Mouse (Mus musculus): Measurements from ENCODE around the gene Olfr796. TPM values are rescaled to one million over a fixed set of nuclear protein-coding genes. Genes with fewer than 3 reads are reported as not detected.

Olfr796 gene
- total RNA-seq (2012; rRNA removed) (not detected in 2 replicates), polyA plus RNA-seq (2012; ENCODE audit: insufficient read depth in 1 of 2, insufficient read length in 2 of 2, low read depth in 1 of 2, low replicate concordance in 2 of 2, missing spikeins in 1 of 2) (not detected)

DNA sequence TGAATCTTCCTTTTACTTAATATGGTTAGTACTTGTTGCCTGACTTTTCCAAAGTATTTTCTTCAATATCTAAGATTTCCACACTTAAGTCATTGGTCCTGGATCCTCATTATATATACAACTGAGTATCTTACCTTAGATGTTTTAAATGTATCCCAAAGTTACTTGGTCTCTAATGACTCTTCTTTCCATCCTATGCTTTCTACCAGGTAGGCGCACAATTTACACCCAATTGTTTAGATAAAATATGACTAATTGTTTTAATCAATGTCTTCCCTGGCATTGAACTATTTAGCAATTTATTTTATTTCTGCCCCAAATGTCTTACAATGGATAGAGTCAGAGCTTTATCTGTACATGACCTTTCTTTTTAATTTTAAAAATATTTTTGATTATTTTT lies at the start of gene Olfr796:
Olfr796 (minus strand) TSS at position 101 of the 400 bp plus-strand sequence.
- no peak for DNase-seq (ENCODE audit: low read depth, low spot score)
- H3K9me3 ChIP-seq (replicated peaks; ENCODE audit: insufficient read depth, low read length): no peaks in the 10 kb centered on the region

DNA sequence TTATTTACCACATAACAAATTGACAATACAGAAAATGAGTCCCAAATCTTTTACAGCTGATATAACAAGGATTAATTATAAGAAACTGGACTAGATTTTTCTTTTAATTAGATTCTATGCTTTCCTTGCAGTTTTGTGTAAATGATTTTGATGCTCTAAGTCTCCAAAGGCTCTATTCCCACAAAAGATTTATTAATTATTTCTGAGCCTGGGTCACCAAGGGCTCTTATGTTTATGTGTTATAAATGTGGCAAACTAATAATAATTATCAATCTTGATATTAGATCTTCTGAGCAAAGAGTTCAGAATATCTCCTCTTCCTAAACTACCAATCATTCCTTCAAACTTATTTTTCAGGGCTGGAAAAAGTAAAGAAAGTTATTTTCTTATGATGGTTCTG lies 45.0 kb upstream of the Olfr796 start, which contains the start of gene Olfr800:
Olfr800 (plus strand) TSS at position 301 of the 400 bp plus-strand sequence.
- Histone ChIP-seq H3K9ac (ENCODE audit: control insufficient read depth, low read depth, low read length, poor library complexity, severe bottlenecking) (no peak within 1 kb of the TSS), H3K36me3 (ENCODE audit: control insufficient read depth in 1 of 2, insufficient read depth in 2 of 2, low read length in 2 of 2) (no peaks in the 10 kb centered on the region), H3K79me2 (ENCODE audit: control insufficient read depth, insufficient read depth, low read length, poor library complexity) (no peaks in the 10 kb centered on the region), H3K27me3 (ENCODE audit: control insufficient read depth in 1 of 2, insufficient read depth in 2 of 2, low read length in 2 of 2) (no peaks in the 10 kb centered on the region), H3K4me1 (ENCODE audit: control insufficient read depth in 1 of 2, insufficient read depth in 2 of 2, low read length in 2 of 2) (no peaks in the 10 kb centered on the region), H3K4me3 (ENCODE audit: control insufficient read depth in 1 of 2, insufficient read depth in 1 of 2, low read depth in 2 of 2, low read length in 2 of 2) (no peak within 1 kb of the TSS), H3K27ac (ENCODE audit: control insufficient read depth, low read depth, low read length) (no peak within 1 kb of the TSS), H3K9me3 (replicated peaks; ENCODE audit: insufficient read depth, low read length) (no peaks in the 10 kb centered on the region)
- no peak for DNase-seq (ENCODE audit: low read depth, low spot score)
- TF ChIP-seq TAL1 (IDR thresholded peaks at IDR 0.05; ENCODE audit: low read length) (no peak), ZC3H11A (IDR thresholded peaks at IDR 0.05; ENCODE audit: low read depth, low read length) (no peak), POLR2A (IDR thresholded peaks at IDR 0.05; ENCODE audit: control insufficient read depth in 1 of 2, insufficient read depth in 1 of 2, low read depth in 1 of 2, low read length in 2 of 2, poor library complexity in 1 of 2) (no peak), E2F4 (IDR thresholded peaks at IDR 0.05; ENCODE audit: borderline replicate concordance, low read depth, low read length) (no peak), RAD21 (IDR thresholded peaks at IDR 0.05; ENCODE audit: low read depth, low read length) (no peak)

More for the DNA sequence above, at the start of gene Olfr796:
- TF ChIP-seq POLR2A (IDR thresholded peaks at IDR 0.05; ENCODE audit: control insufficient read depth in 1 of 2, insufficient read depth in 1 of 2, low read depth in 1 of 2, low read length in 2 of 2, poor library complexity in 1 of 2): no peak
- no peak for TF ChIP-seq GABPA (IDR thresholded peaks at IDR 0.05; ENCODE audit: low read depth, low read length)
- TF ChIP-seq ETS1 (IDR thresholded peaks at IDR 0.05; ENCODE audit: low read depth, low read length): no peak
- TF ChIP-seq MAX (IDR thresholded peaks at IDR 0.05; ENCODE audit: low read length): no peak
- TF ChIP-seq GATA1 (IDR thresholded peaks at IDR 0.05; ENCODE audit: low read depth, low read length): no peak
- TF ChIP-seq POLR2AphosphoS5 (IDR thresholded peaks at IDR 0.05; ENCODE audit: borderline replicate concordance, low read depth, low read length): no peak
- no peak for TF ChIP-seq TBP (IDR thresholded peaks at IDR 0.05; ENCODE audit: low read depth, low read length)
- no peak for TF ChIP-seq TAL1 (IDR thresholded peaks at IDR 0.05; ENCODE audit: low read length)
- no peak for TF ChIP-seq CHD2 (IDR thresholded peaks at IDR 0.05; ENCODE audit: low read length)
- TF ChIP-seq RAD21 (IDR thresholded peaks at IDR 0.05; ENCODE audit: low read depth, low read length): no peak
- no peak for TF ChIP-seq NELFE (IDR thresholded peaks at IDR 0.05; ENCODE audit: low read depth, low read length)
- no peak for TF ChIP-seq RCOR1 (IDR thresholded peaks at IDR 0.05; ENCODE audit: low read depth, low read length)
- no peak for TF ChIP-seq SIN3A (IDR thresholded peaks at IDR 0.05; ENCODE audit: low read length)
- TF ChIP-seq EP300 (IDR thresholded peaks at IDR 0.05; ENCODE audit: low read depth in 1 of 2, low read length in 2 of 2): no peak
- no peak for TF ChIP-seq NRF1 (IDR thresholded peaks at IDR 0.05; ENCODE audit: insufficient read depth, low read depth, low read length, poor library complexity, severe bottlenecking)
- Histone ChIP-seq H3K36me3 (ENCODE audit: control insufficient read depth in 1 of 2, insufficient read depth in 2 of 2, low read length in 2 of 2) (no peaks in the 10 kb centered on the region), H3K27me3 (ENCODE audit: control insufficient read depth in 1 of 2, insufficient read depth in 2 of 2, low read length in 2 of 2) (no peaks in the 10 kb centered on the region), H3K4me1 (ENCODE audit: control insufficient read depth in 1 of 2, insufficient read depth in 2 of 2, low read length in 2 of 2) (no peaks in the 10 kb centered on the region), H3K4me3 (ENCODE audit: control insufficient read depth in 1 of 2, insufficient read depth in 1 of 2, low read depth in 2 of 2, low read length in 2 of 2) (no peak within 1 kb of the TSS), H3K9ac (ENCODE audit: control insufficient read depth, low read depth, low read length, poor library complexity, severe bottlenecking) (no peak within 1 kb of the TSS), H3K79me2 (ENCODE audit: control insufficient read depth, insufficient read depth, low read length, poor library complexity) (no peaks in the 10 kb centered on the region), H3K27ac (ENCODE audit: control insufficient read depth, low read depth, low read length) (no peak within 1 kb of the TSS)

Data from MEL (cell line).